Mouse (Mus musculus): ENCODE data around the gene Gm20441.

DNA sequence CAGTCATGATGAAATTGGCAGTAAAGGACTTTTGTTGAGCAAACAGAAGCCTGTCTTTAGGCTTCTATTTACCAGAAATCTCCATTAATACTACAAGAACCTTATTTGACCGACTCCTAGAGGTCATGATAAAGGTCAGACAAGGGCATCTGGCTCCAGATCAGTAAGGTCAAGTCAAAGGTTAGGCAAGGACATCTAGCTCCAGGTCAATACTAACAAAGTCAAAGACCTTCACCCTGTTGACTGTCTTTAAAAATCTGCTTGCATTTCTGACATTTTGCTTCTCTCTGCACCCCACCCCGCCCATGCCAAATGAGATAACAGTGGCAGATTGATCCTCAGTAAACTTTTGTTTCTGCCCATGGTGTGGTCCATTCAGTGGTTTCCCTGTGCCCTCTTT, 23.5 kb upstream of the Gm20441 start:
- TF ChIP-seq GATA1 (IDR thresholded peaks at IDR 0.05; ENCODE audit: borderline replicate concordance, low read length) (no peak), FLI1 (IDR thresholded peaks at IDR 0.05; ENCODE audit: low read length) (no peak)
